Mouse (Mus musculus): ENCODE measurements around the gene Ric8a. TPM values are rescaled to one million over a fixed set of nuclear protein-coding genes. Genes with fewer than 3 reads are reported as not detected.

The Ric8a gene
- total and polyA plus RNA-seq, 2 experiments from 2014 or later: 27.8 to 73.8 TPM

DNA sequence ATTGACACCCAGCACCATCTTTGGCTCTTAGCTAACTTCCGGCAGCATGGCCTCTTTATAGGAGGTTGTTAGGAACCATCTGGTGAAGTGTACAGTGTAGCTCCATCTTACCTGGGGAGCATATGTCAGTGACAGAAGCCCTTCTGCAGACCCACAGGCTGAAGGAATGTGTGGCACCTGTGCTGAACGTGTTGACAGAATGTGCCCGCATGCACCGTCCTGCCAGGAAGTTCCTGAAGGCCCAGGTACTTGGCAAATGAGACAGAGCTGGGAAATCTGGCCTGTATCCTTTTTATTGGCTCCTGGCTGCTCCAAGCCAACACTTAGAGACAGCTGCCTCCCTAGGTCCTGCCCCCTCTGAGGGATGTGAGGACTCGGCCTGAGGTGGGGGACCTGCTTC, 4.0 kb downstream of the Ric8a start:
- H3K4me2 ChIP-seq (ENCODE audit: low read depth, low read length): no peak overlapping the region
- no peak overlapping the region for H3K4me3 ChIP-seq (ENCODE audit: low read depth, low read length)
- no peaks in the 10 kb centered on the region for H3K9me3 ChIP-seq (replicated peaks; ENCODE audit: control insufficient read depth, low read length)
- H3K27me3 ChIP-seq (ENCODE audit: control insufficient read depth, insufficient read depth, low read length): no peaks in the 10 kb centered on the region
- no peak for TF ChIP-seq EP300 (IDR thresholded peaks at IDR 0.05; ENCODE audit: low read depth)
- TF ChIP-seq CTCF (IDR thresholded peaks at IDR 0.05; ENCODE audit: low read depth): no peak
- no peak overlapping the region for H3K9ac ChIP-seq (replicated peaks; ENCODE audit: low read depth, low read length)
- WGBS: 78% methylated on average over 5 of the region's 5 CpGs
- no peak overlapping the region for H3K27ac ChIP-seq (ENCODE audit: low read depth)
- peaks cover 69% of the 10 kb centered on the region for H3K36me3 ChIP-seq (replicated peaks; ENCODE audit: control insufficient read depth, insufficient read depth, low read length)
- peaks cover 13% of the 10 kb centered on the region for H3K4me1 ChIP-seq (ENCODE audit: control insufficient read depth, insufficient read depth)
- ATAC-seq (ENCODE audit: insufficient read depth, low read depth) (no peak), DNase-seq (ENCODE audit: low spot score) (no peak)

DNA sequence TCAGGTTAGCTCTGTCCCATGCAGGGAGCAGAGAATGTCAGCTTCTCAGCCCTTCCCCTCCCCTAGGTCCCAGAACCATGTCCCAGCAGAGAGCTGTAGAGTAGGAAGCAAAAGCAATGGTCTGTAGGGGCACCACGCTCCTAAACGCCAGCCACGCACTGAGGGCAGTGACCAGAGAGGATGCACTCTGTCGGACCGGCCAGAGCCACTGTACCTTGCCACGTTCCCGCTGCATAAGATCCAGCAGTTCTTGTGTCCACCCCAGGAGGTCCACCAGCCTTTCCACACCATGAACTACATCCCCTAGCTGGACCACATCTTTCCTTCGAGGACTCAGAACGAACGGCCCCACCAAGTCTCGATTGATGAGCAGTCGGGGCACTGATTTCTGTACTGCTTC, 8.0 kb downstream of the Ric8a start:
- H3K4me2 ChIP-seq (ENCODE audit: low read depth, low read length): no peak overlapping the region
- no peaks in the 10 kb centered on the region for H3K4me1 ChIP-seq (ENCODE audit: control insufficient read depth, insufficient read depth)
- H3K36me3 ChIP-seq (replicated peaks; ENCODE audit: control insufficient read depth, insufficient read depth, low read length): peaks cover 89% of the 10 kb centered on the region
- no peak overlapping the region for H3K9ac ChIP-seq (replicated peaks; ENCODE audit: low read depth, low read length)
- TF ChIP-seq EP300 (IDR thresholded peaks at IDR 0.05; ENCODE audit: low read depth): no peak
- TF ChIP-seq CTCF (IDR thresholded peaks at IDR 0.05; ENCODE audit: low read depth): no peak
- no peaks in the 10 kb centered on the region for H3K9me3 ChIP-seq (replicated peaks; ENCODE audit: control insufficient read depth, low read length)
- no peak overlapping the region for H3K27ac ChIP-seq (ENCODE audit: low read depth)
- WGBS: 84% methylated on average over 12 of the region's 12 CpGs
- no peak overlapping the region for H3K4me3 ChIP-seq (ENCODE audit: low read depth, low read length)
- H3K27me3 ChIP-seq (ENCODE audit: control insufficient read depth, insufficient read depth, low read length): no peaks in the 10 kb centered on the region
- ATAC-seq (ENCODE audit: insufficient read depth, low read depth) (no peak), DNase-seq (ENCODE audit: low spot score) (no peak)

DNA sequence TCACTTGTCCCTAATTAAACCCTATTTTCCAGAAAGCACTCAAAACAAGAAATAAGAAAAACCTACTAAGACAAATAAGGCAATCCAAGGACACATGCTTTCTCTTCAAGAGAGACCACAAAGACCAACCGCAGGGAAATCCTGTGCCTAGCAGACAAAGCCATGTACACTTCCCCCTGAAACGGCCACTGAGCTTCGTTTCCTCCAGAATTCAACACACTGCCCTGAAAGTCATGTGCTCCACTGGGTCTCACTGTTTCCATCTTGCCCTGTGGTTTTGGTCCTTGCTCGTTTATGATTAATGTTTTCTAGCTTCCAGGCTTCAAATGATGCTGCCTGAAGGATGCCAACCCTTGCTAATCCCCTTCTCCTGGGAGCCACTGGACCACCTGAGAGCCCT, 17.5 kb downstream of the Ric8a start:
- 87% methylated on average over 4 of the region's 4 CpGs for WGBS
- Histone ChIP-seq H3K36me3 (replicated peaks; ENCODE audit: control insufficient read depth, insufficient read depth, low read length) (peaks cover 70% of the 10 kb centered on the region), H3K9me3 (replicated peaks; ENCODE audit: control insufficient read depth, low read length) (no peaks in the 10 kb centered on the region)

DNA sequence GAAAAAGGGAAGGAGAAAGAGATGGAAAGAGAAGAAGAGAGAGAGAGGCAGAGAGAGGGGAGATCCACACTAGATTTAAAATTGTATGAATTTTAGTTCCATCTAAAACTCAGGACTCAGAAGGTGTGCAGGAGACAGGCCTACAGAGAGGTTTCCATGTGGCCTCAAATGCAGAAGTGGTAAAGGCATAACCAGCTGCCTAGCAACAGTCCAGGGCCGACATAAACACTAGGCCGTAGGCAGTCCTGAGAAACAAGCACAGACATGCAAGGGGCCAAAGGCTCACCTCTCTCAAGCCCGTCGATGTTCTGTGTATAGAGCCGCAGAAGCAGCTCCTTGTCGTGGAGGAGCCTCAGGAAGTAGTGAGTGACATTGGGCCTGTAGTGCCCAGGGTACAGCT, 20.6 kb downstream of the Ric8a start:
- WGBS: 79% methylated on average over 6 of the region's 6 CpGs
- Histone ChIP-seq H3K4me1 (ENCODE audit: control insufficient read depth, insufficient read depth) (peaks cover 13% of the 10 kb centered on the region), H3K9me3 (replicated peaks; ENCODE audit: control insufficient read depth, low read length) (no peaks in the 10 kb centered on the region), H3K36me3 (replicated peaks; ENCODE audit: control insufficient read depth, insufficient read depth, low read length) (peaks cover 52% of the 10 kb centered on the region), H3K27ac (ENCODE audit: low read depth) (no peak overlapping the region), H3K9ac (replicated peaks; ENCODE audit: low read depth, low read length) (no peak overlapping the region), H3K4me3 (ENCODE audit: low read depth, low read length) (no peak overlapping the region), H3K27me3 (ENCODE audit: control insufficient read depth, insufficient read depth, low read length) (no peaks in the 10 kb centered on the region), H3K4me2 (ENCODE audit: low read depth, low read length) (no peak overlapping the region)
- ATAC-seq (ENCODE audit: insufficient read depth, low read depth) (no peak), DNase-seq (ENCODE audit: low spot score) (no peak)
- TF ChIP-seq CTCF (IDR thresholded peaks at IDR 0.05; ENCODE audit: low read depth) (no peak), EP300 (IDR thresholded peaks at IDR 0.05; ENCODE audit: low read depth) (no peak)

More for the DNA sequence above, 17.5 kb downstream of the Ric8a start:
- Histone ChIP-seq H3K9ac (replicated peaks; ENCODE audit: low read depth, low read length) (no peak overlapping the region), H3K4me2 (ENCODE audit: low read depth, low read length) (no peak overlapping the region), H3K27me3 (ENCODE audit: control insufficient read depth, insufficient read depth, low read length) (no peaks in the 10 kb centered on the region), H3K4me3 (ENCODE audit: low read depth, low read length) (no peak overlapping the region), H3K4me1 (ENCODE audit: control insufficient read depth, insufficient read depth) (peaks cover under 1% of the 10 kb centered on the region; the same call in 1 of the 2 replicates), H3K27ac (ENCODE audit: low read depth) (no peak overlapping the region)
- TF ChIP-seq EP300 (IDR thresholded peaks at IDR 0.05; ENCODE audit: low read depth): no peak
- DNase-seq (ENCODE audit: low spot score): no peak
- ATAC-seq (ENCODE audit: insufficient read depth, low read depth): no peak

DNA sequence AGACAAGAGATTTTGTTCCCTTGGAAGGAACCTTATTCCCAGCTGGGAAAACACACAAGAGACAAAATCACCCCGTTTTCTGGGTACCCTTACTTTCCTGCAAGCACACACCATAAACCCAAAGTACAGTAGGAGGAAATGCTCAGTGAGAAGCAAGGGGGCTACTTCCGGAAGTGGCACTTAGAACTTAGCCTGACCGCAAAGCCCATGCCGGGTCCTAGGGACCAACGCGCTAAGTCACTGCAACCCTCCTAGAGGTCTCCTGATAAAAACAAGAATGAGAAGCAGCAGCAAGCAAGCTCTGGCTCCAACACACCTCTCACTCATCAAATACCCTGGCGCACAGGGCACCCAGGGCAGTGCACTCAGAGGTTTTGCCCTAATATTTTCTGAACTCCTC, 22.6 kb downstream of the Ric8a start:
- Histone ChIP-seq H3K4me2 (ENCODE audit: low read depth, low read length) (no peak overlapping the region), H3K9me3 (replicated peaks; ENCODE audit: control insufficient read depth, low read length) (no peaks in the 10 kb centered on the region), H3K27ac (ENCODE audit: low read depth) (no peak overlapping the region), H3K27me3 (ENCODE audit: control insufficient read depth, insufficient read depth, low read length) (no peaks in the 10 kb centered on the region), H3K36me3 (replicated peaks; ENCODE audit: control insufficient read depth, insufficient read depth, low read length) (peaks cover 39% of the 10 kb centered on the region), H3K4me1 (ENCODE audit: control insufficient read depth, insufficient read depth) (peaks cover 13% of the 10 kb centered on the region), H3K4me3 (ENCODE audit: low read depth, low read length) (no peak overlapping the region), H3K9ac (replicated peaks; ENCODE audit: low read depth, low read length) (peak overlapping the region; percentile 20; the same call in 1 of the 2 replicates)
- 67% methylated on average over 7 of the region's 7 CpGs for WGBS
- DNase-seq (ENCODE audit: low spot score): no peak
- no peak for ATAC-seq (ENCODE audit: insufficient read depth, low read depth)
- TF ChIP-seq CTCF (IDR thresholded peaks at IDR 0.05; ENCODE audit: low read depth) (no peak), EP300 (IDR thresholded peaks at IDR 0.05; ENCODE audit: low read depth) (no peak)

DNA sequence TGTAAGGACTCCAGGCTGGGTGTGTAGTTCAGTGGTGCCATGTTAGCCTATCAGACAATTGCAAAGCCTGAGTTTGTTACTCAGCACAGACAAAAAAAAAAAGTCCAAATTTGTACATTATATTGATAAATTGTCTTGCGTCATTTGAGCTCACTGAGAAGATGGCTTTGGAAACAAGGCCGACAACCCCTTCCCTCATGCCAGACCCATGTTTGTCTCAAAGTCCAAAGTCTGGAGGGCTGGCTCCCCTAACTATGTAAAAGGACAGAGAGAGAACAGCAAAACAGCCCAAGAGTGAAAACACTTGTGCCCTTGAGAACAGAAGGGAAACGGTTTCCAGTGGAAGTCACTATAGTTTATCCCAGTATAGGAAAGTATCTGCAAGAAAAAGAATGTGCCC, 23.7 kb downstream of the Ric8a start:
- Histone ChIP-seq H3K27me3 (ENCODE audit: control insufficient read depth, insufficient read depth, low read length) (no peaks in the 10 kb centered on the region), H3K4me3 (ENCODE audit: low read depth, low read length) (peak overlapping the region; percentile 96; the same call in 1 of the 2 replicates), H3K9me3 (replicated peaks; ENCODE audit: control insufficient read depth, low read length) (no peaks in the 10 kb centered on the region), H3K4me2 (ENCODE audit: low read depth, low read length) (peak overlapping the region; percentile 89), H3K27ac (ENCODE audit: low read depth) (peak overlapping the region; percentile 0; the same call in 1 of the 2 replicates), H3K9ac (replicated peaks; ENCODE audit: low read depth, low read length) (0 out of 2 replicates have a peak overlapping the region, but pooled peaks have one; percentile 28), H3K36me3 (replicated peaks; ENCODE audit: control insufficient read depth, insufficient read depth, low read length) (peaks cover 34% of the 10 kb centered on the region), H3K4me1 (ENCODE audit: control insufficient read depth, insufficient read depth) (peaks cover 13% of the 10 kb centered on the region)
- 67% methylated on average over 3 of the region's 3 CpGs for WGBS
- TF ChIP-seq EP300 (IDR thresholded peaks at IDR 0.05; ENCODE audit: low read depth) (no peak), CTCF (IDR thresholded peaks at IDR 0.05; ENCODE audit: low read depth) (no peak)
- no peak for DNase-seq (ENCODE audit: low spot score)
- ATAC-seq (ENCODE audit: insufficient read depth, low read depth): no peak
